Mouse (Mus musculus) embryonic facial prominence, embryonic 15.5 days (tissue): ENCODE measurements around the gene Ppp1r37. TPM values are rescaled to one million over a fixed set of nuclear protein-coding genes. Genes with fewer than 3 reads are reported as not detected.

Source experiments
- ATAC-seq: fragments of 200-750 bp; cut with Nextera tagmentation; 2 replicates; pipeline ENCODE4 v1.8.0; 2017; ENCODE audit warnings: low read depth, moderate TSS enrichment; ENCODE audit not compliant: insufficient number of reproducible peaks, low FRiP score, low TSS enrichment
- H3K27ac ChIP-seq: fragments of 300-500 bp; sonication (generic); replicated peaks from 2 replicates; pipeline ENCODE4 v1.5.1; 2015; ENCODE audit warnings: mild to moderate bottlenecking, inconsistent platforms
- H3K27me3 ChIP-seq: fragments of 300-500 bp; sonication (generic); 2 replicates; pipeline ENCODE4 v1.6.1; 2015; ENCODE audit warnings: inconsistent platforms
- H3K36me3 ChIP-seq: fragments of 300-500 bp; sonication (generic); 2 replicates; pipeline ENCODE4 v1.6.1; 2015; ENCODE audit warnings: mild to moderate bottlenecking, inconsistent platforms
- H3K4me1 ChIP-seq: fragments of 300-500 bp; sonication (generic); 2 replicates; pipeline ENCODE4 v1.6.1; 2015; ENCODE audit warnings: inconsistent platforms
- H3K4me2 ChIP-seq: fragments of 300-500 bp; sonication (generic); replicated peaks from 2 replicates; pipeline ENCODE4 v1.6.1; 2015; ENCODE audit warnings: mild to moderate bottlenecking, inconsistent platforms
- H3K4me3 ChIP-seq: fragments of 300-500 bp; sonication (generic); replicated peaks from 2 replicates; pipeline ENCODE4 v1.5.1; 2015; ENCODE audit warnings: mild to moderate bottlenecking, inconsistent platforms
- H3K9ac ChIP-seq: fragments of 300-500 bp; sonication (generic); 2 replicates; pipeline ENCODE4 v1.6.1; 2015; ENCODE audit warnings: inconsistent platforms
- H3K9me3 ChIP-seq: fragments of 300-500 bp; sonication (generic); replicated peaks from 2 replicates; pipeline ENCODE4 v1.6.1; 2016; ENCODE audit warnings: inconsistent platforms
- WGBS: fragments of 180-500 bp; shearing (Covaris S2); methylation state at CpG from one replicate; pipeline ENCODE4 v1.1.7; 2015; 5-methylcytosine and 5-hydroxymethylcytosine counted together
- polyA plus RNA-seq: library from polyadenylated mRNA; unstranded; fragments of >200 nt; fragmentation: Nextera tagmentation; extraction: Ambion mirVana; gene quantifications from 2 replicates; pipeline ENCODE4 v1.2.1, GENCODE M21; 2015

Ppp1r37 gene
- polyA plus RNA-seq, 1 experiment from 2014 or later, result 36.0 TPM

DNA sequence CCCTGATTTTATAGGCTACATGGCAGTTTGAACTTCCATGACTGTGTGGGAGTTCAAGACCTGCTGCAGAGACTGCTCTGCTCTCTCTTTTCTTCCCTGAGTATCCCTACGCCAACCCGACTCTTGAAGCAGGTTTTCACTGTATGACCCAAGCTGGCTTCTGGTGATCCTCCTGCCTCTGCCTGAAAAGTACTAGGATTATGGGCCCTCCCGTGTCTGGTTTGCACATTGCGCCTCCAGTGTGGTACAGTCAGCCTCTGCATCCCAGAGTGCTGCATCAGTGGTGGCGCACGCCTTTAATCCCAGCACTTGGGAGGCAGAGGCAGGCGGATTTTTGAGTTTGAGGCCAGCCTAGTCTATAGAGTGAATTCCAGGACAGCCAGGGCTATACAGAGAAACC is 53.1 kb downstream of the Ppp1r37 start:
- WGBS, result 92% methylated on average over 7 of the region's 7 CpGs
- peak overlapping the region; percentile 98 for H3K4me2 ChIP-seq
- H3K9ac ChIP-seq, result no peak overlapping the region
- H3K9me3 ChIP-seq, result no peaks in the 10 kb centered on the region
- peak overlapping the region; percentile 88; the same call in 1 of the 2 replicates for H3K4me3 ChIP-seq
- no peaks in the 10 kb centered on the region for H3K36me3 ChIP-seq
- no peak overlapping the region for H3K27ac ChIP-seq
- ATAC-seq, result no peak
- H3K4me1 ChIP-seq, result peaks cover 22% of the 10 kb centered on the region
- no peaks in the 10 kb centered on the region for H3K27me3 ChIP-seq

DNA sequence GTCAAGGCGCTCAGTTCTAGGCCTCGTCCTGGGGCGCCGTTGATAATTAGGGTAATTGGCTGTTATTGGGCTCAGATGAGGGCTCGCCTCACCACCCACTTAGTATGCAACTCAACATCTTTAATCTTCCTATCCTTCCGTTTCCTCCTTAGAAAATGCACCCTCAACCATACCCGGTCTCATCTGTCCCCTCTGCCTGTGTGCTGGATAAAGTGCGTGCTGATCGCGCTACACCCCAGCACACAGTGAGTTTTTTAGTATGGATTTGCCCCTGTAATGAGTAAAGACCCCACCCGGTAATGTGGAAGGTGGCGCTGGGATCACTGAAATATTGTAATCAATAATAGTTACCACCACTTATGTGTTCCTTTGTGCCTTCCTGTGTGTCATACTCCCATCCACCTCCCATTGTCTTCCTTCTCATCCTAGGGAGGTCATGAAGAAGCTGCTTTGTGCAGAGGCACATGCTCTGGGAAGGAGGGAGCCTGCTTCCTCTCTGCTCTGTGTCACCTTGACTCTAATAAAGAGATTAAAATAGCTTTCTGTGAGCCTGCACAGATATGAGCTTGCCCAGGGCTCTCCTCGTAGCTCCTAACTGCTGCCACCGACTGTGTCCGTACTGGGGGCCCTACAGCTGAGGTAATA is 53.8 kb downstream of the Ppp1r37 start:
- Histone ChIP-seq H3K9me3 (no peaks in the 10 kb centered on the region), H3K27ac (peak overlapping the region; percentile 85; the same call in 1 of the 2 replicates), H3K4me1 (peaks cover 22% of the 10 kb centered on the region), H3K9ac (peak overlapping the region; percentile 75), H3K4me3 (peak overlapping the region; percentile 88), H3K27me3 (no peaks in the 10 kb centered on the region), H3K4me2 (peak overlapping the region; percentile 98), H3K36me3 (no peaks in the 10 kb centered on the region)
- WGBS, result 8% methylated on average over 15 of the region's 15 CpGs
- no peak for ATAC-seq

DNA sequence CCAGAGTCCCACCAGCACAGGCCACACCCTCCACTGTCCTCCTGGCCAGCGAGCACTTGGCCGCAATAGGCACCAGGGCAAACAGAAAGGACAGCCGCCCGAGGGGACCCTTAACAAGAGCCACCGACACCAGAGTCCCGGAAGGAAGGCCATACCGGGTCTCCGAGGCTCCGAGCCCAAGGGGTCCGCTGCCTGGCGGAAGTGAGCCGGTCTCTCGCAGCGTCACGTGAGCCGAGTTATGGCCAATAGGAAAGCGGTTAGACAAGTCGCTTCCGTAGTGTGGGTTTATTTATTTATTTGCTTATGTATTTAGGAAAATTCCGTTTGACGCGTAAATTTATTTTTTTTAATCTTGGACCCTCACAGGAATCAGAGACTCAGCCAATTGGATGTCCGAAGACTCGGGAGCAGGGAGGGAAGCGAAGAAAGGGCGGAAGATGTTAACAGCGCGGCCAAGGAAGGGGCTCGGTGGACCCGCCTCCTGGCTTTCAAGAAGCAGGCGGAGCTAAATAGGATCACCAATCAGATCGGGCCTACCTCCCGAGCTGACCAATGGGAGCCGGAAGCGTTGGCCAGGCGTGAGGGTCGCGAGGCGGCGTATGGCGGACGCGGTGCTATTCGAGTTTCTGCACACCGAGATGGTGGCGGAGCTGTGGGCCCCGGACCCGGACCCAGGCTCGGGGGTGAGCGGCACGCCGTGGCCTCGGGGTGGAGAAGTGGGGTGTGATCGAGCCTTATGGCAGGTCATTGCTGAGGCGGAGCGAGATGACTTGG is 54.5 kb downstream of the Ppp1r37 start, which contains the start of the genes Bloc1s3 and Trappc6a:
TSS of gene Bloc1s3 (minus strand) at position 218 of the 774 bp plus-strand sequence.
TSS of gene Trappc6a (plus strand) at position 246 of the 774 bp plus-strand sequence.
- under 1% methylated on average over 56 of the region's 56 CpGs for WGBS

DNA sequence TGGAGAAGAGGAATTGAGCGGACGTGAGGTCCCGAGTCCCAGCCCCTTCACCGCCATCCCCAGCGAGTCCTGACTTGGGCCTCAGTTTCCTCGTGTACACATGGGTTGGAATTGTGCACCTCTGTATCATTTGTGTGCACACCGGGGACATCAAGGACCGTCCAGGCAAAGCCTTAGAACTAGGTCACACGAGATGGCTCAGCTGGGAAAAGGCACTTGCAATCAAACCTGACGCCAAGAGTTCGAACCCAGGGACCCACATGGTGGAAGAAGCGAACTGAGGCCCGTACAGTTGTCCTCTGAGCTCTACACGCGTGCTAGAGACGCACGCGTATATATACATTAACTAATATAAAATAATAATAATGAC is 55.3 kb downstream of the Ppp1r37 start:
- WGBS, result 4% methylated on average over 18 of the region's 18 CpGs
- H3K4me3 ChIP-seq, result peak overlapping the region; percentile 88
- no peaks in the 10 kb centered on the region for H3K27me3 ChIP-seq
- ATAC-seq, result no peak
- peak overlapping the region; percentile 48 for H3K9ac ChIP-seq
- peaks cover 22% of the 10 kb centered on the region for H3K4me1 ChIP-seq
- H3K27ac ChIP-seq, result peak overlapping the region; percentile 85; the same call in 1 of the 2 replicates
- no peaks in the 10 kb centered on the region for H3K9me3 ChIP-seq
- no peaks in the 10 kb centered on the region for H3K36me3 ChIP-seq
- peak overlapping the region; percentile 98 for H3K4me2 ChIP-seq

More for the DNA sequence above, 54.5 kb downstream of the Ppp1r37 start, which contains the start of the genes Bloc1s3 and Trappc6a:
- Histone ChIP-seq H3K27me3 (no peaks in the 10 kb centered on the region), H3K4me1 (peaks cover 22% of the 10 kb centered on the region), H3K9ac (peak within 1 kb of the TSS; percentile 75), H3K4me3 (peak within 1 kb of the TSS; percentile 88), H3K4me2 (peak within 1 kb of the TSS; percentile 98), H3K36me3 (no peaks in the 10 kb centered on the region), H3K27ac (peak within 1 kb of the TSS; percentile 85), H3K9me3 (no peaks in the 10 kb centered on the region)
- peak; percentile 91 for ATAC-seq

DNA sequence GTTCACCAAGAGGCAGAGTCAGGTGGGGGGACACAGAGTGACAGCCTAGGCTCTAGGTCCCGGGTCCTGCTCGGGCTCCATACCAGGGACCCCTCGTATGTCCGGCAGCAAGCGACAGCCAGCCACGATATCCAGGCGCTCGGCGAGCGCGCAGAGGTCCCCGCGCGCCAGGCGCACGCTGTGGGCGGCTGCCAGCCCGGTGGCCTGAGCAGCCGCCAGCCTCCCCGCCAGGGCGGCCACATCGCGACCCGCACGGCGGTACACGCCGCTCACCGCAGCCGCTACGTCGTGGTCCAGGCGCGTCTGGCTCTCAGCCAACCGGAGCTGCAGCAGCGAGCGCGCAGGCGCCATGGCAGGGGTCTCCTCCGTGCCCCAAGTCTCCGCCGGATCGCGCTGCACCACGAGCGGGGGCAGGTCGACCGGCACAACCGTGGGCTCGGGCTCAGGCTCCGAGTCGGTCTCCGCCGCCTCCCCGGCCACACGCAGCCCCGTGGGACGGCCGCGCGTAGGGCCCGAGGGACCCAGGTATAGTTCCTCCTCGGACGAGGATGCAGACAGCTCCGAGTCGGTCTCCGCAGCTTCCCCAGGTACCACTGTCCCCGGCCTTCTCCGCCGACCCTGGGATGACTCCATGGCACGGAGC is 55.8 kb downstream of the Ppp1r37 start:
- WGBS, result under 1% methylated on average over 71 of the region's 71 CpGs
- Histone ChIP-seq H3K27me3 (no peaks in the 10 kb centered on the region), H3K9me3 (no peaks in the 10 kb centered on the region), H3K36me3 (no peaks in the 10 kb centered on the region), H3K4me1 (peaks cover 22% of the 10 kb centered on the region), H3K9ac (peak overlapping the region; percentile 48), H3K27ac (peak overlapping the region; percentile 22; the same call in 1 of the 2 replicates), H3K4me3 (peak overlapping the region; percentile 88), H3K4me2 (peak overlapping the region; percentile 98)
- ATAC-seq, result no peak

DNA sequence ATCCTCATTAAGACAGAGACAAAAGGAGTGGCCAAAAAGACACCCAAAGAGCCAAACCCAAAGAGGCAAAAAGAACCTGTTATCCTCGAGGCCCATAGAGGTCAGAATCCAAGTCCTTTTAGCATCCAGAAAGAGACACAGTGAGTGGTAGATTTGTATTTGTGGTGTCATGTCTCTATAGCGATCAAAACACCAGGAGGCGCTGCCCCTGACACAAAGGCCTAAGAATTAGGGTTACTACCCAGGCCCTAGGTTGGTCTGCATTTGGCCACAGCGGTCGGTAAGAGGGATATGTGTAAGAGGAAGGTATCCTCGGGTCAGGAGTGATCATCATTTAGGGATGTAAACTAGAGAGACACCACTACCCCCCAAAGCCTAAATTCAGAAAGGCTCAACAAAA is 56.5 kb downstream of the Ppp1r37 start:
- no peaks in the 10 kb centered on the region for H3K9me3 ChIP-seq
- H3K4me3 ChIP-seq, result peak overlapping the region; percentile 88
- 28% methylated on average over 6 of the region's 6 CpGs for WGBS
- ATAC-seq, result no peak
- H3K4me1 ChIP-seq, result peaks cover 22% of the 10 kb centered on the region
- peak overlapping the region; percentile 48 for H3K9ac ChIP-seq
- H3K27ac ChIP-seq, result no peak overlapping the region
- H3K4me2 ChIP-seq, result peak overlapping the region; percentile 98
- H3K27me3 ChIP-seq, result no peaks in the 10 kb centered on the region
- no peaks in the 10 kb centered on the region for H3K36me3 ChIP-seq

DNA sequence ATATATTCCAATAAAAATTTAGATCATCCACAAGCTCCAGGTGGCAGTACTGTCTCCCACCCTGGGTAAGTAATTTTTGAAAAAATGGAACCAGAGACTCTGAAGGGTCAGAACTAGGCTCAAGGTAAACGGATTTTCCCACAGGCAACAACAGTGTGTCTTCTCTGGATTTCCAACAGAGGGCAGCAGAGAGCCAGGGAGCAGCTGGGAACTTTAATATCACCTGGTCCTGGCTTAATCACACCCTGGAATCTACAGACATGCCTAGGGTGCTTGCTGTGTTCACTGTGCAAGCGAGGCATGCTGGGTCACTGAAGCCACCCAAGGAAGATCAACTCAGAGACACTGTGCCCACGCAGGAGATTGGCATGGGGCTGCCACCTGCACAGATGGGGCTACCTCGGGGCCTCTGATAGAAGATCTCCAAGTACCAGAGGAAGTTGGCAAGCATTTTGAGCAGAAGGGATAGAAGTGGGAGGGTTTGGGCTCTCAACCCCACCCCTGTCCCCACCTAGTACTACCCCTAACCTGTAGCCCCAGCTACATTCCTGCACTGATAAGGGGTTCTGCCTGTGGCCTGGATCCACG is 59.3 kb downstream of the Ppp1r37 start:
- Histone ChIP-seq H3K4me3 (no peak overlapping the region), H3K9ac (no peak overlapping the region), H3K36me3 (no peaks in the 10 kb centered on the region), H3K27me3 (no peaks in the 10 kb centered on the region), H3K4me1 (peaks cover 19% of the 10 kb centered on the region), H3K27ac (no peak overlapping the region), H3K4me2 (no peak overlapping the region), H3K9me3 (no peaks in the 10 kb centered on the region)
- ATAC-seq, result no peak
- 32% methylated on average over 5 of the region's 5 CpGs for WGBS

DNA sequence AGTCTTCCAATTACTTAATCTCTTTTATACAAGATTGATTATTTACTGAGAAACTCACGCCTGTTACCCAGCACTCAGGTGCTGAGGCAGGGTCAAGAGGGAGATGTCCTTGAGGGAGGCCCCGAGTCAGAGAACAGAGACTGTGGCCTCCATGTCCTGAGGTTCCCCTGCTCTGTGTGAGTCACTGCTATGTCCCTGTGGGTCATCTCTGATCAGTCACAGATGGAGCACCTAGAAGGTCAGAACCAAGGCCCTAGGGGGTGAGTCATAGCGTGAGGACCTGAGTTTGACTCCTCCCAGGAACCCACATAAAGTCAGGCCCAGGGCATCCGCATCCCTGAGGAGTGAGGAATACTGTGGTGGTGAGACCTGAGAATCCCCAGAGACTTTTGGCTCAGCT is 61.2 kb downstream of the Ppp1r37 start:
- Histone ChIP-seq H3K9ac (no peak overlapping the region), H3K4me2 (no peak overlapping the region), H3K27ac (no peak overlapping the region), H3K4me1 (peaks cover 8% of the 10 kb centered on the region; the same call in 1 of the 2 replicates), H3K36me3 (no peaks in the 10 kb centered on the region), H3K4me3 (no peak overlapping the region), H3K27me3 (no peaks in the 10 kb centered on the region), H3K9me3 (no peaks in the 10 kb centered on the region)
- 59% methylated on average over 4 of the region's 4 CpGs for WGBS
- no peak for ATAC-seq

DNA sequence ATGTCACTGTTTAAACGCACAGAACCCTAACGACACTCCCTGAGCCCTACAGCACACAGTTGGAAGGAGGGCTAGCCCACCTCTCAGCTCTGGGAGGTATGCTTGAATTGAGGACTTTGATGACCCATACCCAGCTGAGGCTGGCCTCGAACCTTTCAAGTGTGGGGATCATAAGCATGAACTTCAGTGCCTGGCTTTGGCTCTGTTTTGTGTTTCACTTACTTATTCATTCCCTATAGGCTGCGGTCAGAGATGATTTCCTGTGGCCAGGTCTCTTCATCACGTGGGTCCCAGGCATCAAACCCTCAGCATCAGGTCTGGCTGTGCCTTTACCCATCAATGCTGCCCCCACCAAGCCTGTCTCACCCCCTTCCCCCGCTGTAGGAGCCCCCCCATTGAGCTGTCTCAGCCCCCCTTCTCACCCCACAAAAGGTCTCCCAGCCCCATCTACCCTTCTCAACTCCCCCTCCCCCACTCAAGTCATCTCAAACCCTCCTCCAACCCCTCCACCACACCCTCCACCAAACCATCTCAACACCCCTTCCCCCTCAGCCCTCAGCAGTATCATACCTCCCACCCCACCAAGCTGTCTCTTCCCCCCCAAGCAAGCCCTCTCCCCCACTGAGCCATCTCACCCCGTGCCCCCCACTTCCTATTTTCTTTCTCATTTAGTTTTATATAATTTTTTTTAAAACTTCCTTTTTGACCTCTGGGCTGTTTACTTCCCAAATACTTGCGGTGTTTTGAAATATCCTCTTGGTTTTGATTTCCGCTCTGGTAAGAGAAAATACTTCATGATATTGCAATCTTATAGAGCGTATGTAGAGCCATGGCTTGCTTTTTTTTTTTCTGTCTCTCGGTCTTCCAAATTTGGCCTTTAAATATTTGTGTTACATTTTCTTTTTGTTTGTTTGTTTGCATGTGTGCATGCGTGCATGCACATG is 62.2 kb downstream of the Ppp1r37 start:
- Histone ChIP-seq H3K9ac (no peak overlapping the region), H3K9me3 (no peaks in the 10 kb centered on the region), H3K27me3 (no peaks in the 10 kb centered on the region), H3K27ac (no peak overlapping the region), H3K4me2 (no peak overlapping the region), H3K36me3 (no peaks in the 10 kb centered on the region), H3K4me1 (peaks cover 9% of the 10 kb centered on the region; the same call in 1 of the 2 replicates), H3K4me3 (no peak overlapping the region)
- ATAC-seq, result no peak
- WGBS, result 62% methylated on average over 12 of the region's 12 CpGs

DNA sequence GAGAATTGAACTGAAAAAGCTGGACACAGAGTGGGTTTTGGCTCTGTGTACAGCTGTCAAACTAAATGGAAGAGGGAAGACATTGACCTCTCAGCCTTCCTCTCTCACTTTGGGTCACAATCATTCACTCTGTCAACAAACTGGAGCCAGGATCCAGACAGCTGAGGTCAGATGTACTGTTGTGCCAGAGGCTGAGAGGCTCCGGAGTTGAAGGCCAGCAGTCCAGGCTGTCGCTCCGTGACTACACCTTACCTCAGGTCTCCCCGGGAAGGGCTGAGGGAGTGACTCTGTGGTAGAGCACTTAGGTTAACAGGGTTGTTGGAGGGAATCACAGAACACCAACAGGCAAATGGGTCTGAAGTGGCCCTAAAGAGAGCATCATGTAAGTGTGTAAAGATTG is 64.5 kb downstream of the Ppp1r37 start:
- Histone ChIP-seq H3K4me1 (peaks cover 11% of the 10 kb centered on the region; the same call in 1 of the 2 replicates), H3K27ac (no peak overlapping the region), H3K4me3 (no peak overlapping the region), H3K9ac (no peak overlapping the region), H3K27me3 (no peaks in the 10 kb centered on the region), H3K9me3 (no peaks in the 10 kb centered on the region), H3K36me3 (no peaks in the 10 kb centered on the region), H3K4me2 (no peak overlapping the region)
- 75% methylated on average over 4 of the region's 4 CpGs for WGBS
- no peak for ATAC-seq
